Mouse (Mus musculus) forebrain, embryonic 15.5 days (tissue): ENCODE results near the gene Col17a1. TPM values are rescaled to one million over a fixed set of nuclear protein-coding genes. Genes with fewer than 3 reads are reported as not detected.
A peak's percentile ranks its signal among the peaks of the same experiment; 100 is the strongest.

Experiments
- ATAC-seq: fragments of 200-750 bp; cut with Nextera tagmentation; replicated peaks from 2 replicates; pipeline ENCODE4 v1.8.0; 2017; ENCODE audit warnings: mild to moderate bottlenecking, moderate TSS enrichment, moderate library complexity
- H3K27ac ChIP-seq: fragments of 300-500 bp; sonication (generic); replicated peaks from 2 replicates; pipeline ENCODE4 v1.5.1; 2015; ENCODE audit warnings: mild to moderate bottlenecking, inconsistent platforms
- H3K27me3 ChIP-seq: fragments of 300-500 bp; sonication (generic); 2 replicates; pipeline ENCODE4 v1.6.1; 2015; ENCODE audit warnings: inconsistent platforms
- H3K36me3 ChIP-seq: fragments of 300-500 bp; sonication (generic); 2 replicates; pipeline ENCODE4 v1.6.1; 2015; ENCODE audit warnings: mild to moderate bottlenecking, inconsistent platforms
- H3K4me1 ChIP-seq: fragments of 300-500 bp; sonication (generic); 2 replicates; pipeline ENCODE4 v1.6.1; 2015; ENCODE audit warnings: inconsistent platforms
- H3K4me2 ChIP-seq: fragments of 300-500 bp; sonication (generic); replicated peaks from 2 replicates; pipeline ENCODE4 v1.6.1; 2015; ENCODE audit warnings: mild to moderate bottlenecking, inconsistent platforms
- H3K4me3 ChIP-seq: fragments of 300-500 bp; sonication (generic); 2 replicates; pipeline ENCODE4 v1.5.1; 2015; ENCODE audit warnings: mild to moderate bottlenecking, inconsistent platforms
- H3K9ac ChIP-seq: fragments of 300-500 bp; sonication (generic); replicated peaks from 2 replicates; pipeline ENCODE4 v1.6.1; 2015; ENCODE audit warnings: mild to moderate bottlenecking, inconsistent platforms
- H3K9me3 ChIP-seq: fragments of 300-500 bp; sonication (generic); 2 replicates; pipeline ENCODE4 v1.6.1; 2016; ENCODE audit warnings: inconsistent platforms
- WGBS: fragments of 180-500 bp; shearing (Covaris S2); methylation state at CpG from one replicate; pipeline ENCODE4 v1.1.7; 2015; ENCODE audit warnings: mixed read lengths; 5-methylcytosine and 5-hydroxymethylcytosine counted together
- polyA plus RNA-seq: library from polyadenylated mRNA; unstranded; fragments of >200 nt; fragmentation: Nextera tagmentation; extraction: Ambion mirVana; gene quantifications from 2 replicates; pipeline ENCODE4 v1.2.1, GENCODE M21; 2015

Col17a1 gene
- polyA plus RNA-seq, 1 experiment from 2014 or later, result 0.55 TPM

GRCm38 (mm10) chr19:47631799-47632198 lies 60.1 kb downstream of the Col17a1 start:
- no peak for ATAC-seq
- no peak overlapping the region for H3K27ac ChIP-seq
- H3K4me3 ChIP-seq, result no peak overlapping the region
- H3K9me3 ChIP-seq, result no peaks in the 10 kb centered on the region
- H3K27me3 ChIP-seq, result no peaks in the 10 kb centered on the region
- no peaks in the 10 kb centered on the region for H3K4me1 ChIP-seq
- H3K9ac ChIP-seq, result no peak overlapping the region
- peaks cover 9% of the 10 kb centered on the region for H3K36me3 ChIP-seq
- no peak overlapping the region for H3K4me2 ChIP-seq
- 97% methylated on average over 5 of the region's 5 CpGs for WGBS

- no peaks in the 10 kb centered on the region for H3K9me3 ChIP-seq
- H3K27ac ChIP-seq, result no peak overlapping the region
- H3K27me3 ChIP-seq, result no peaks in the 10 kb centered on the region
- H3K36me3 ChIP-seq, result peaks cover 4% of the 10 kb centered on the region; the same call in 1 of the 2 replicates
- H3K4me2 ChIP-seq, result no peak overlapping the region
- H3K4me3 ChIP-seq, result no peak overlapping the region
- WGBS, result 77% methylated on average over 5 of the region's 5 CpGs
- peaks cover 2% of the 10 kb centered on the region for H3K4me1 ChIP-seq
- no peak for ATAC-seq
- no peak overlapping the region for H3K9ac ChIP-seq
These were observed 61.5 kb downstream of the Col17a1 start for GRCm38 (mm10) chr19:47630381-47630780.

- no peak overlapping the region for H3K4me3 ChIP-seq
- ATAC-seq, result no peak
- 0 out of 2 replicates have a peak, but pooled peaks cover 3% of the 10 kb centered on the region for H3K36me3 ChIP-seq
- H3K4me1 ChIP-seq, result peaks cover 5% of the 10 kb centered on the region
- H3K9ac ChIP-seq, result no peak overlapping the region
- H3K27me3 ChIP-seq, result no peaks in the 10 kb centered on the region
- H3K4me2 ChIP-seq, result no peak overlapping the region
- H3K27ac ChIP-seq, result no peak overlapping the region
- H3K9me3 ChIP-seq, result no peaks in the 10 kb centered on the region
- WGBS, result 78% methylated on average over 5 of the region's 5 CpGs
These were observed 62.8 kb downstream of the Col17a1 start for GRCm38 (mm10) chr19:47629068-47629467.

- Histone ChIP-seq H3K4me3 (no peak overlapping the region), H3K9ac (no peak overlapping the region), H3K9me3 (no peaks in the 10 kb centered on the region), H3K36me3 (peaks cover 9% of the 10 kb centered on the region), H3K4me2 (no peak overlapping the region), H3K27ac (no peak overlapping the region), H3K4me1 (peaks cover 5% of the 10 kb centered on the region), H3K27me3 (no peaks in the 10 kb centered on the region)
- no peak for ATAC-seq
- 90% methylated on average over 10 of the region's 10 CpGs for WGBS
These were observed 64.4 kb downstream of the Col17a1 start for GRCm38 (mm10) chr19:47627450-47627849.

GRCm38 (mm10) chr19:47624940-47625711 lies 66.8 kb downstream of the Col17a1 start:
- no peak overlapping the region for H3K4me2 ChIP-seq
- H3K27me3 ChIP-seq, result no peaks in the 10 kb centered on the region
- H3K9ac ChIP-seq, result 0 out of 2 replicates have a peak overlapping the region, but pooled peaks have one; percentile 15
- no peaks in the 10 kb centered on the region for H3K9me3 ChIP-seq
- peaks cover 17% of the 10 kb centered on the region for H3K36me3 ChIP-seq
- H3K27ac ChIP-seq, result peak overlapping the region; percentile 75
- no peak overlapping the region for H3K4me3 ChIP-seq
- peaks cover 5% of the 10 kb centered on the region for H3K4me1 ChIP-seq
- peak; percentile 38; the same call in 1 of the 2 replicates for ATAC-seq
- WGBS, result 16% methylated on average over 10 of the region's 10 CpGs

- Histone ChIP-seq H3K27ac (no peak overlapping the region), H3K9ac (no peak overlapping the region), H3K4me2 (no peak overlapping the region), H3K36me3 (peaks cover 32% of the 10 kb centered on the region), H3K4me3 (no peak overlapping the region), H3K27me3 (no peaks in the 10 kb centered on the region), H3K4me1 (peaks cover 5% of the 10 kb centered on the region), H3K9me3 (no peaks in the 10 kb centered on the region)
- 87% methylated on average over 8 of the region's 8 CpGs for WGBS
- ATAC-seq, result no peak
These were observed 70.4 kb downstream of the Col17a1 start for GRCm38 (mm10) chr19:47621478-47621877.

- Histone ChIP-seq H3K9ac (no peak overlapping the region), H3K4me3 (no peak overlapping the region), H3K4me2 (no peak overlapping the region), H3K36me3 (peaks cover 25% of the 10 kb centered on the region), H3K4me1 (0 out of 2 replicates have a peak, but pooled peaks cover 2% of the 10 kb centered on the region), H3K27me3 (no peaks in the 10 kb centered on the region), H3K9me3 (no peaks in the 10 kb centered on the region), H3K27ac (no peak overlapping the region)
- no peak for ATAC-seq
- WGBS, result 54% methylated on average over 7 of the region's 7 CpGs
These were observed 78.5 kb downstream of the Col17a1 start for GRCm38 (mm10) chr19:47613442-47613841.

- no peak overlapping the region; the same call in 1 of the 2 replicates for H3K27ac ChIP-seq
- no peak overlapping the region for H3K4me2 ChIP-seq
- H3K4me3 ChIP-seq, result no peak overlapping the region
- 39% methylated on average over 3 of the region's 3 CpGs for whole genome bisulfite sequencing
- no peaks in the 10 kb centered on the region for H3K27me3 ChIP-seq
- H3K36me3 ChIP-seq, result no peaks in the 10 kb centered on the region
- H3K9me3 ChIP-seq, result no peaks in the 10 kb centered on the region
- H3K4me1 ChIP-seq, result peaks cover 6% of the 10 kb centered on the region; the same call in 1 of the 2 replicates
- no peak overlapping the region for H3K9ac ChIP-seq
- no peak for ATAC-seq
These were observed 83.4 kb downstream of the Col17a1 start for GRCm38 (mm10) chr19:47608513-47608912.

Other genes with a start within 250 kb of the Col17a1 start
- gene Sh3pxd2a, start 227.7 kb downstream of the Col17a1 start, polyA plus RNA-seq, result 2.0 and 2.2 TPM in 2 replicates
- 33.6 and 36.2 TPM in 2 replicates for gene Stn1, start 154.6 kb downstream of the Col17a1 start, polyA plus RNA-seq
- gene Slk, start 112.4 kb downstream of the Col17a1 start, polyA plus RNA-seq, result 7.1 and 8.0 TPM in 2 replicates
- 183 and 185 TPM in 2 replicates for gene Sfr1, start 39.6 kb upstream of the Col17a1 start, polyA plus RNA-seq
- 98.9 and 110 TPM in 2 replicates for gene Gsto1, start 162.9 kb upstream of the Col17a1 start, polyA plus RNA-seq
- 0.86 and 1.3 TPM in 2 replicates for gene Gsto2, start 173.4 kb upstream of the Col17a1 start, polyA plus RNA-seq
- 0.82 and 2.6 TPM in 2 replicates for gene Cfap43, start 227.2 kb upstream of the Col17a1 start, polyA plus RNA-seq
- 7.7 and 8.6 TPM in 2 replicates for gene Itprip, start 227.2 kb upstream of the Col17a1 start, polyA plus RNA-seq
- gene Cfap58, start 245.6 kb upstream of the Col17a1 start, polyA plus RNA-seq, result 0.32 and 0.37 TPM in 2 replicates